Mouse (Mus musculus) urinary bladder, postnatal 14 days (tissue): ENCODE data around the gene Meox1.
A peak's percentile ranks its signal among the peaks of the same experiment; 100 is the strongest.

Experiments used
- DNase-seq: peaks from one replicate; pipeline ENCODE4 v3.0.0; 2021; ENCODE audit warnings: low spot score

Meox1 gene

DNA sequence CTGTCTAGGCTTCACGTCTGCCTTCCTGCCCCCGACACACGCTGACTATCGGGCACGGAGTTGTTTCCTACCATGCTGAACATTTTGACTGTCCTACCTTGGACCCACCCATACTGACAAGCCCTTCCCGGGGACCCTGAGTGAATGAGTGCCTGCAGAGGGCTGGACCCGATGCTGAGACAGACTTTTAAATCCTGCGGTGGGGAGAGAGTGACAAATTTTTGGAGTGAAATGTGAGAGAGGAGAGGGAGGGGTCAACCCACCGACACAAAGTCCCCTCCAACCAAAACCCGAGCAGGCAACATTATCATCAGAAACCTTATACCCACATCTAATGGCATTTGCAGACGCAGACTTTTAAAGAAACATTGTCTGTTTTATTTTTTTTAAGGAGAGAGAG, at the start of gene Meox1:
Gene Meox1, minus strand, starts transcription at position 171 of the 400 bp plus-strand sequence.
- no peak for DNase-seq

DNA sequence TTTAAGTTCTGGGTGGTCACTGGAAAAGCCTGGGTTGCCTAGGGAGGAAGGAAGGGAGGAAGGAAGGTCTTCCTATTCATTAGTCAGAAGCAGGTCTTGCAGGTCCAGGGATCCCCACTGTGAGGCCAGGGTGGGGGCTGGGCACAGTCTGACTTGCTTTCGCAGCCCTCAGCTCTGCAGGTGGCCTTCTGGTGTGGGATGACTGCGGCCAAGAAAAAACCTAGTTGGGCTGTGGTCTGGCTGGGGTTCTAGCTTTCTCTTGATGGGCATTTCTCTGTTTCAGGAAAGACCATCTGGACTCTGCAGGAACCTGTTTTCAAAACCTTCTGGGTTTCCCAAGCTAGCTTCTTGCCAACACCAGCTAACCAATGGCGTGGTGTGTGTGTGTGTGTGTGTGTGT, 48.9 kb upstream of the Meox1 start:
- no peak for DNase-seq

DNA sequence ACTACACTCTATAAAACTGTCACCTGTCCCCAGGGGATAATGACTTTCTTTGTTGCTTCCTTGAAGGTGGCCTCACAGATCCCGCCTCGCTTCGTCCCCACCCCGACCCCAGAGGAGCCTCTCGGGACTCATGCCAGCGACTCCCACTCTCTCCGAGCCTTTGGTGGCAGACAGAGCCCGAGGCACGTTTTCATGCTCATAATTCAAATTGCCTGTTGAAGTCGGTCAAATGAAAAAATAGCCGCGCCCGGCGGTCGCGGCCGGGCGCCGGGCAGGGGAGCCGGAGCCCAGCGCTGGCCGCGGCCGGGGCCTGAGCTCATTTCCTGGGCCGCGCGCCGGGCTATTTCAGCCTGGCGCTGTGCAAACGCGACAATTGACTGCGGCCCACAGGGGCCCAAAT, 42.9 kb upstream of the Meox1 start:
- no peak for DNase-seq

DNA sequence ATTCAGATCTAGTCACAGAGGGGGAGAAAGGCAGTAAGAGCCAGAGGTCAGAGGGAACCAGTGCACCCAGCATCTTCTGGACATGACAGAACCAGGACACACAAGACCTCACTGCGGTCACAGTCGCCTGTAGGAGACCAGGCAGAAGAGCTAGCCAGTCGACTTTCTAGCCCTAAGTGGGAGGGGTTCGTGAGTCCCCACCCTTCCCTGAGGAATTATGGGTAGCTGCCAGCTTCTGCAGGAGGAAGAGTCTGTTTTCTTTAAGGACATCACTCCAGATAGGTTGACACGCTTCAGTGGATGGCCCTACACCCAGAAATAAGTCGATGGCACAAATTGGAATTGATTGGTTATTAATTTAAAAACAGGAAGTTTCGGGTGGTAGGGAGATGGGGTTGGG, 42.2 kb upstream of the Meox1 start:
- DNase-seq, result no peak

DNA sequence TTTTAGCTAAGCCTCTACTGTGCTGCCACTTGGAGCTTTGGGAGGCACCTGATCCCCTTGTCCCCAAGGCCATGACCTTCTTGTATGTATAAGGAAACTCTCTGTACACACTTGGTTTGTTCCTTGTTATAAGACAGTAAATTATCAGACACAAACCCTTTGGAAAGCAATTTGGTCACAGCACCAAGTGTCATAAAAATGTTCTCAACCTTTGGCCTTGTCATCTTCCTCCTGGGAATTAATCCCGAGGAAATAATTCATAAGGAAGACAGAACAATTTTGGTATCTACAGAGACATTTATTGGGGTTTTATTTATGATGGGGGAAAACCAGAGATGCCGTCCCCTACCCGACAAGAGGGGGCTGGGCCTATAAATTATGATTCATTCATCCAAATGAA, 41.6 kb upstream of the Meox1 start:
- DNase-seq, result no peak

DNA sequence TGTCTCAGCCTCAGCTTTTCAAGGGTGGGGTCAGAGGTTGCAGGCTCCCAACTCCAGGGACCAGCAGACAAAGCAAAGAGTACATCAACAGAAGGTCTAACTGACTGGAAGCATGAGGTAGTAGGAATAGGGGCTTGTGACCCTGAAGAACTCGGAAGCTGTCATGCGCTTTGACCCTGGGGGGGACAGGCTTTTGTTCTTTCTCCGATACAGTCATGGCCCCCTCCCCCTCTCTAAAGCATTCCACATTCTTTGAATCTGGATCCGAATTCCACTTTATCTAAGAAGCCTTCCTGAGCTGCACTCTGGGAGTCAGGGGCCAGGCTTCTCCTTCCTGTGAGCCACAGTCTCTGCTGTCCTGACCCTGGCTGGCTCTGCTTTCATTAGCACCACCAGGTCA, 37.8 kb upstream of the Meox1 start:
- DNase-seq, result no peak

DNA sequence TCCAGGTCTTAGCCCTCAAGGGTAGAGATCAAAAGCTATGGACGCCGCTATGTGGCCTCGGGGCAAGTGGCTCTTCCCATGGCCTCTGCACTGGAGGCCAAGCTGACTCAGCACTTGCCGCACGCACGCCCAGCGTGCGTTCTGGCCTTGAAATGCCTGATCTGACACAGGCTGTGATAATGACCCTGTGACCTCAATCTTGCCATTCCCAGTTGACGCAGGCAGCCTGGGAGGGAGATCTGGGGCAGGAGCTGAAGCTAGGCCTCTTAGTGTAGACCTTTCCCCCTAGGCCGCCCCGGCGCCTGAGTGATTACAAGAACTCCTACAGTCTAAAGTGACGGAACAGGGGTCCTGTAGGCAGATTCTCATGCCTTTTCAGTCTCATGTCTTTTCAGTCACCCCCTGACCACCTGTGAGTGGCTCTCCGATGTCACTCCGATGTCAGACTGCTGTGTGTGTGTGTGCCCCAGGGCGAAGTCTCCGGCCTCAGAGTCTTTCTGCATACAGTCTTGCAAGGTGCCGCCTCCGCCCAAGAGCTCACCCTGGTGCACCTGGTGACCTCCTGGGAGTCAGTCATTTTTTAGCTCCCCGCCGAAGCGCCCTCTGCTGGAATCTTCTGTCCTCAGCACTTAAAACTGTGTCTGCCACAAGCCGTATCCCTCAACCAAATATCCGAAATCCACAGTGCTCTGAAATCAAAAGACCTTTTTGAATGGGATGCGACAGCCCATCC, 34.0 kb upstream of the Meox1 start:
- peak; percentile 21 for DNase-seq

DNA sequence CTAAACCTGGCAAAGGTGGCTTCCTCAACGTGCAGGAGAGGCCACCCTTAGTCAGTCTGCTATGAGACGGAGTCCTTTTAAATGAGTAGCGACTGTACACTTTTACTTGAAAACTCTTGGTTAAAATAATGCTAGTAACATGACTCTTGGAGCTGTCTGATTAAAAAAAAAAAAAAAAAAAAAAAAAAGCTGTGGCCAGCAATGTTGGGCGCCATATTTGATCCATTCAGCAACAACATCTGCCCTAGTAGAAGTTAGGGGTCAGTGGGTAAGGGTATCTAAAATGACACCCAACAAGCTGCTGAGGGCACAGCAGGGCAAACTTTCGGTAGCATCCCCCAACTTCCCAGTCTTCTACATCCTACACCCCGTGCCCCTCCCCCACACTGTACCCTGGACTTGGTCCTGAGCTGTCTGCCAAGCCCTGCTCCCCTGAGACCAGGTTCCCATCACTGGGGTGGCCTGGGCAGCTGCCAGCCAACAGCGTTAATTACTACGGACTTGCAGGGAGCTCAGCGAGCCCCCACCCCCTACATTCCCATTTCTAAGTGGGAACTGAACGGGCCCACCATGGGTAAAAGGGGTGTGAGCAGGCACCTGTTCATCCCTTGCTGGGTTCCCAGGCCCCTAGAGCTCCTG, 32.9 kb upstream of the Meox1 start:
- no peak for DNase-seq

DNA sequence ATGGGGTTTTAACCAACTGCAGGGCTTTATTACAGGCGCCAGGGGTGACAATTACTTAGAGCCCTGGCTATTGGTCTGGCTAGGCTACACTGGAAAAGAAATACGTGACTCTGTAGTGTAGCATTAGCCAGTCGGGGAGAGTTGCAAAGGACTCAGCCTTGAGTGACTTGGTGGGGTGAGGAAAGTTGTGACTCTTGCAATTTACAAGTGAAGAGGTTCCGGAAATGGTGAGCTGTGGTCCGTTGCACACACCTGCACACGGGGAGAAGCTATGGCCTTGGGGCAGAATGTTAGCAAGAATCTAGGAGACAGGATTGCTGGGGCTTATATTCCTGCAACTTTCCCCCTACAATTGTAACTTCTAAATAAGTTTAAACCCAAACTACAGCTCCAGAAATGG, 31.5 kb upstream of the Meox1 start:
- DNase-seq, result no peak

DNA sequence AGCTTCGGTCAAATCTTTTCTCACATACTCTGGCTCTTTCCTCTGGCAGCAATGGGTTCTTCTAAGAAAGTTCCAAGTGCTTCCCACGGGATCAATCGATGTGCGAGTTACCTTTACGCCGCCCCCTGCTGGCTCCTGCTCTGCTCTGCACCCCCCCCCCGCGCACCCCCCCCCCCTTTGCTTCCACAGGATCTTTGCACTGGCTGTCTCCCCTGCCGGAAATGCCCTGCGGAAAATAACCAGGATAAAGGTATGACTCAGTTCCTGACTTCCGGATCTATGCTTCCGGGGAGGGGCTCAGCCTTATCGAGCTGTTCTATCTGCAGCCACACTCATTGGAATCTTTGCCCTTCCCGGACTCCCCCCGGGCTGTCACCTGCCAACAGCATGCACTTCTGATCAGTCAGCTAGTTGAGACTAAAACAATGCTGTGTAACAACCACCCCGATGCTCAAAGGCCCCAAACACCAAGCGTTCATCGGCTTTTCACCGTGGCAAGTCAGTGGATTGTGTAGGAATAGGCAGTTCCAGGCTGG, 30.3 kb upstream of the Meox1 start:
- DNase-seq, result no peak

DNA sequence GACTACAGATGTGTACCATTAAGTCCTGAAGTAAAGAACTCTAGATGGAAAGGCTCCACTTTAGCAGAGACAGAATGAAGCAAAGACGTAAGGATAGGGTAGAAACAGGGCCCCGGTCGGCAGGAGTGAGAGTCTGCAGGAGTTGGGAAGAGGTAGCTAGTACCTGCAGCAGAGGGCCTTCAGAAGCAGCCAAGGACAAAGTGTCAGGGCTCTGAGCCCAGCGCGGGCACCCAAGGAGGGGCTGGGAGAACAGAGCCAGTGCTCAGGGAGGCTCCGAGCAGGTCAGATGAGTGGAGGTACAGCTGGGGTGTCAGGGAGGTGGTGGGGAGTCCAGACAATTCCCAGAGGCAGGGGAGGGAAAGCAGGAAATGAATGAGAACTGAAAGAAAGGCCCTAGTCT, 29.8 kb upstream of the Meox1 start:
- DNase-seq, result no peak

DNA sequence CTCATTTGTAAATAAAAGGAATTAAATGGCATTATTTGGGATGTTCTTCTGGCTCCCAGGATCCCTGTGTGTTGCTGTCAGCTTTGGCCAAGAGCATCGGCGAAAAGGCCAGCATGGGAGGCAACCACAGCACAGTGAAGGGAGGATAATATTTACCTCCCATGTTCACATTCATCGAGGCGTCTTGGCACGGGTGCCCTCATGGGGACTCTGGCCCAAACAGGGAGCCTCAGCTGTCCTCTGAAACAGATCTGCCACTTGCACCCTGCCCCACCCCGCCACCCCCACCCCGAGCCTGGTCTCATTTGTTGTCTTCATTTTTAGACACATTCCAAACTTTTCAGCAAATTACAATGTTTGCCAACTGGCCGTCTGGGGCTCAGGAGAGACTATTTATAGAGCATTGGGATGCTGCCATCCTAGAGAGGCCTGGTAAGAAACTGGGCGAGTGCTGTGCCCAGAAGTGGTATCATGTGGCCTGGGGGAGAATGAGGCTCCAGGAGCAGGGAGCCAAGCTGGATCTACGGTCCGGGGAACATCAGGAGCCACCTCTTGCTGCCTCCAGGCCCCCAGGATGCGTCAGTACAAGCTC, 27.3 kb upstream of the Meox1 start:
- no peak for DNase-seq

DNA sequence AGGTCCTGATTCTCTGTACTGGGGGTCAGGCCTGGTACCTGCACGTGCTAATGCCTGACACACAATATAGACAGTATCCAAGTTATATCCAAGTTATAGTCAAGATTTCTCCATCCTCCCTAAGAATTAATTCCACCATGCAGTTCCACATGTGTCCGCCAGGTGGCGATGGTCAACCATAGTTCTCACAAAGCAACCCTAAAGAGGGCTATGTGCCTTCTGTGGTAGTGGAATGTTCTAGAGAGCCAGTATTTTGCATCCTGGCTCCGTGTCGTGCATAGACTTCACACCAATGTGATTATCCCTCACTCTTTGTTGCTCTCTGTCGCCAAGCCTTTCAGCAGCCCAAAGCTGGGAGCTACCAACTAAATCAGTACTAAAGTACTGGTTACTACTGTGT, 25.5 kb upstream of the Meox1 start:
- peak; percentile 78 for DNase-seq

DNA sequence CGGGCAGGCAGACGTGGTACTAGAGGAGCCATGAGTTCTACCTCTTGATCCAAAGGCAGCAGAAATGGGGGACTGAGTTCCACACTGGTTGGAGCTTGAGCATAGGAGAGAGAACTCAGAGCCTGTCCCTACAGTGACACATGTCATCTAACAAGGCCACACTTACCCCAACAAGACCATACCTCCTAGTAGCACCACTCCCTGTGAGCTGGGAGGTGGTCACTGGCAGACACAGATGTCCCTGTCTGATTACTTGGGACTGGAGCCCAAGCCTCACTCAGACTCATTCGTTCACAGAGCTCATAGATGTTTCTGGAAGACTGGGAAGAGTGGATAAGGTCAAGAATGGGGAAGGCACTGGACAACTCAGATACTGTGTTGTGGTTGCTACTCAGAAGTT, 24.4 kb upstream of the Meox1 start:
- no peak for DNase-seq

DNA sequence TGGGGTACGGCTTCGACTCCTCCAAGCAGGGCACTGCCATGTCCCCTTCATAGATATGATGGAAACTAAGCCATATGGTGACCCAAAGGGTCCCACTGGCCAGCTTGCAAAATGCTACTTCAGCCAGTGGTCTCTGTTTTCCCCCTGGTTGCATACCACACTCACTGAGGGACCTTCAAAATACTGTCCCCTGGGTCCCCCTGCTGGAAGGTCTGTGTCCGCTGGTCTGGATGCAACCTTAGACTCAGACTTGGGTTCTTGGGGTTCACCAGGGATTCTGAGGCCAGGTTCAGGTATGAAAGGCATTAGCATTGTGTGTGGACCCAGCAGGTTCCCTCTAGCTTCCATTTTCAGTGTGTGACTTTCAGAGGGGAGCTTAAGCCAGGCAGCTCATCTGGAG, 22.6 kb upstream of the Meox1 start:
- DNase-seq, result no peak

DNA sequence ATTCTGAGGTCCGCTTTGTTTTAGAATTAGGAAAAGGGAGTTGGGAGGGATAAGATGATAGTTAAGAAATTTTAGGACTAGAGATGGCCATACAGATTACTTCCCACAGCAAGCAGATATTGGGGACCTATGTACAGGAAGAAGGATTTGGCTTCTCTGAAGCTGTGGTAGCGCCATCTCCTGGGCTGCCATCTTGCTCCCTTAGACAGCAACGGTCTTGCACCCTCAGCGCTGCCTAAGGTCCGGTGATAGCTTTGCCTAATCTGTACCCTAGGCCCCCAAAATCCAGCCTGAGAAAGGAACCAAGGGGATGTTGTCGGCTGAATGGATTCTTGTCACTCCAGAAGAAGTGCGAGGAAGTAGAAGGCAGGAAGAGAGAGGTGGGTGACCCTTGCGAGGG, 19.4 kb upstream of the Meox1 start:
- no peak for DNase-seq

DNA sequence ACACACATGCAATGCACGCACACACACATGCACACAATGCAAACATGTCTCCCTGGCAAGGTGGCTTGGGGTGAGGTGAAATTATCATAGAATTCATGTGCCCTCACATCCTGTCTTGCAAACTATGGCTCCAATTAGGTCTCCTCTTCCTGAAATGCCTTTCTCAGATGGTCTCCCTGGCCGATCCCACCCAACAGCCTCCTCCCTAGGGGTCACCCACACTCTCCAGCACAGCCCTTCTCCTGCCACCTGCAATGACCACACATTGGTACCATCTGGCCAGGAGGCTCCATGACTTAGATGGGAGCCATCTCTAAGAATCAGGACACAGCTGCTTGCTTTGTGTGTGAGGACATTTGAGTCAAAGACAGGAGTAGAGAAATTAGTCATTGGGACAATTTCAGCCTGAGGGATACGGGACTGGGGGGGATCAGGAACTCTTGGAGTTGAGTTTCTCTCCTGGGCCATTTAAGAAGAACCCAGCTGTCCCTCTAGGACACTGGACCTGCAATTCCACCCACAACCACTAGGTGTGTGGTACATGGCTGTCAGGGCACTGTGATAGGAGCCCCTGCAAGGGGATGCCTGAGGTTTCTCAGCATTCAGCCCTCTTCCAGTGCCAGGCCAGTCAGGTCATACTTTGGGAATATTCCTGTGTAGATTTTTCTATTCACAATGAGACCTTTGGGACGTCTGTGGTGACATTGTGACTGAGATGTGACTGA, 17.8 kb upstream of the Meox1 start:
- peak; percentile 25 for DNase-seq

DNA sequence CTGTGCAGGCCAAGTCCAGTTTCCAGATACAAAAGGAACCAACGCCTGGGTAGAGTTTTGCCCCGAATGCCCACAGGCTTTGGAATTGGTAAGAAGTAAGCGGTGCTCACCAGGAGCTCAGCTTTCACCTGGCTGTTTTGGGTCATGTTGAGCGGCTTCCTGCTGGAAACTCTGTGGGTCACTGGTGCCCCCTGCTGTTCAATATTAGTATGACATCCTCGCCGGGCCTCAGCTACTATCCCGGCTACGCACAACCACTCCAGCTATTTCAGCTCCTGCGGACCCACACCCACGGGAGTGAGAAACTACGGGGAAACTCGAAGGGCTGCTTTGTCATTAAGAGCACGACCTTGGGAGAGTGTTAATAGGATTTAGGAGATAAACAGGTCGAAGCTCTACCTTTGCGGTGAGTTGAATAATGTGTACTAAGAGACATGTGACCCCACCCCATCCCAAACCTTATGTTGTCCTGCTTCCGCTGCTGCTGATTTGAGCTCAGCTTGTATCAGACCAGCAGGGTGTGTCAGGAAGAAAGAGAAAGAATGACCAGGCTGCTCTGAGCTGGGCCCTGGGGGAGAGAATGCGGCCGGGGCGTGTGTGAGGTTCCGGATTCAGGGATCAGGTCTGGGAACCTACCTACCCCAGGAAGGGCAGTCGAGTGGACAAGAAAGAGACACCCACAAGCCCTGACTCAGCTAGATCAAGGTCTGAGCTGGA, 16.2 kb upstream of the Meox1 start:
- peak; percentile 81 for DNase-seq

DNA sequence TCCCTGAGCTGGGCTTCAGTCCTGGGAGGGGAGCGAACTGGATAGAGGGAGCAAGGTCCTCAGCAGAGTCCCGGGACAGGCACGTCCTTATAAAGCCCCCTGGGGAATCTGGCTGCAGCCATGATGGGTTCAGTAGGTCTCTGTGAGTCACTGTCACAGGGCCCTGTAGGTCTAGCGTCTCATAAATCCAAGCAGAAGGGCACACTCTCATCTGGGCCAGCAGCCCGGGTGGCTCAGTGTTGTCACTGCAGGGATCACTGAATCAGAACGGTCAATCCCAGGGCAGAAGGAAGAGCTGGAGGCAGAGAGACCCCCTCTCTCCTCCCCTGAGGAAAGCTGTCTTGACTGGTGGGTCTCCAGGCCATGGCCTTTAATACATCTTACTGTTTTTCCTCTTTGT, 14.6 kb upstream of the Meox1 start:
- DNase-seq, result no peak

DNA sequence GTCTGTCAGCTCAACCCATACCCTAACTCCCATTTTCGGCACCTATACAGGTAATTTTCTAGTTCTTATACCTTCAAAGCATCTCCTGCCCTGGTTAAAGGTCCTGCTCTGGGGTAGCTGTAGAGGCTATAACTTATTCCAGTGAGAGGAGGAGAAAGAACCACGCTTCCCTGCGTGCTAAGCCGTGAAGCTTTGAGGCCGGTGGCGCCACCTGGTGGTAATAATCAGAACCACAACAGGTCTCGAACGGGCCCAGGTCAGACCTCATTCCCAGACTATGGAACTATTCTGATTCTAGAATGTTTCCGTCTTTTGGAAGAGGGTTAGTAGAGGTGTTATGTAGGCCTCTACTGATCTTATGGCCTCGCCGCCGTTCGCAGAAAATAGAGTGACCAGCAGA, 10.9 kb upstream of the Meox1 start:
- peak; percentile 81 for DNase-seq

DNA sequence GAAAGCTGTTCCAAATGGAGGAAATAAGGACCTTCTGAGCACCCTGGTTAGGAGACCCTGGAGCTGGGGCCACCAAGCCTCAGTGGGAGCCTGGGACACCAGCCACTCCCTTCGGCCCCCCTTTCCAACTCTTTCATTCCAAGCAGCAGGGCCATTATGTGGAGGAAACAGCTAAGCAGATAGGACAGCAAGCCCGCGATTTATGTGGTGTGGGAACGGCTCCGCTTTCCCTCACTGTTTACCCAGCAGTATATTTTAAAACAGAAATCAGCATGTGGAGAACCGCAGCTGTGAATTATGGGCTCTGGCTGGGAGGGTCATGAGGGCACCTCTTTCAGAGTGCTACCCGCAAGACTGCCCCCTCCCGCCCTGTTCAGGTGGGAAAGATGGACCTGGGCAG, 7.1 kb upstream of the Meox1 start:
- DNase-seq, result no peak

DNA sequence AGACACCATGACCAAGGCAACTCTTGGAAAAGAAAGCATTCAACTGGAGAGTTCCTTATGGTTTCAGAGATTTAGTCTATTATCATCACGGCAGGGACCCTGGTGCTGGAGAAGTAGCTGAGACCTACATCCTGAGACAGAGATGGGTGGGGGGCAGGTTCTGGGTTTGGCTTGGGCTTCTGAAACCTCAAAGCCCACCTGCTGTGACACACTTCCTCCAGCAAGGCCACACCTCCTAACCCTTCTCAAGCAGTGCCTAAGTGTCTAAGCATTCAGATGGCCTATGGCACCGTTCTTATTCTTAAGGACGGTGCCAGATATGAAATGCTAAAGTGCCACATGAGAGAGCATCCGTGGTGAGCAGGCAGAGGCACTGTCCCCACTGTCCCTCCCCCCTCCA, 4.2 kb upstream of the Meox1 start:
- DNase-seq, result no peak
